In the genomic region with DNA sequence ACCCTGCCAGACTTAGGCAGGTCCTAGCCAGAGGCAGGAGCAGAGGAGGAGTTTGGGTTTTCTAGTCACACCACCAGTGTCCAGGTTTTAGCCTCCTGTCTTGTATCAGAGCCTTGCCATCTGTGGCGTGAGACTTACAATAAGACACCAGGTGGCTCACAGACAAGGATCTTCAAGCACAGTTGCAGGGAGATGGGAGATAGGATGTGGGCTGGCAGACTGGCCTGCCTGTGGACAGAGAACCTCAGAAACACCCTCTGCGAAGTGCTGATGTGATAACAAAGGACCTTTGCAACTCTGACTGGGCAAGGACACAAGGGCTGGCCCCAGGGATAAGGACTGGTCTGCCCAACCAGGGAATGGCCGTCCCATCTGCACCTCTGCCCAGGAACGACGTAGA, we compare ENCODE assay signal across 19 mouse cellular contexts. TPM values are rescaled to one million over a fixed set of nuclear protein-coding genes. Genes with fewer than 3 reads are reported as not detected.
DNase-seq lines count a peak whose midpoint lies in the region; ATAC-seq and TF ChIP-seq lines count a peak whose summit lies in the region.
"Had no signal": no experiment of that assay in that cellular context is flagged by ENCODE, and none has a peak within 500 bp of the region (broad histone marks: within the 10 kb centered on the region; RNA-seq: fewer than 3 reads in every experiment).

No protein-coding gene starts in this region.

- no peak overlapping the region for H3K4me2 ChIP-seq in forebrain, postnatal 0 days (ENCODE audit: low read depth)
- H3K4me2 ChIP-seq in hindbrain, embryonic 14.5 days (replicated peaks): no peak overlapping the region
- H3K4me2 ChIP-seq in liver, embryonic 15.5 days: peak overlapping the region; percentile 17; the same call in 1 of the 2 replicates
- H3K4me2 ChIP-seq: hindbrain, embryonic 13.5 days; lung, embryonic 15.5 days had no signal

- peak overlapping the region; percentile 3; the same call in 1 of the 2 replicates for H3K27ac ChIP-seq in forebrain, embryonic 10.5 days
- no peak overlapping the region for H3K27ac ChIP-seq in forebrain, postnatal 0 days (ENCODE audit: low read depth, low read length)
- peak overlapping the region; percentile 68 for H3K27ac ChIP-seq in hindbrain, embryonic 10.5 days
- no peak overlapping the region for H3K27ac ChIP-seq in hindbrain, embryonic 14.5 days
- H3K27ac ChIP-seq in liver, embryonic 15.5 days (replicated peaks): peak overlapping the region; percentile 29
- H3K27ac ChIP-seq: gastrocnemius, adult 2 months; heart, adult 2 months; hindbrain, embryonic 13.5 days; lung, embryonic 15.5 days had no signal

- no peak for ATAC-seq in forebrain, postnatal 0 days
- ATAC-seq in hindbrain, embryonic 14.5 days (ENCODE audit: low FRiP score): no peak
- peak; percentile 27; the same call in 1 of the 2 replicates for ATAC-seq in erythroid progenitor cell, adult 5-6 weeks (replicated peaks; ENCODE audit: low FRiP score, poor library complexity, severe bottlenecking)
- ATAC-seq in liver, embryonic 15.5 days (ENCODE audit: insufficient read depth): no peak

- no peaks in the 10 kb centered on the region for H3K9me3 ChIP-seq in forebrain, embryonic 10.5 days
- H3K9me3 ChIP-seq in forebrain, postnatal 0 days (ENCODE audit: low read length): no peaks in the 10 kb centered on the region
- H3K9me3 ChIP-seq in hindbrain, embryonic 10.5 days: no peaks in the 10 kb centered on the region
- H3K9me3 ChIP-seq in hindbrain, embryonic 14.5 days (ENCODE audit: control insufficient read depth, low read length): no peaks in the 10 kb centered on the region
- H3K9me3 ChIP-seq in liver, embryonic 15.5 days (replicated peaks): no peaks in the 10 kb centered on the region
- H3K9me3 ChIP-seq: hindbrain, embryonic 13.5 days; lung, embryonic 15.5 days; megakaryocyte, embryonic 14.5 days had no signal

- no peak for DNase-seq in forebrain, embryonic 10.5 days (ENCODE audit: extremely low spot score, low spot score)
- DNase-seq in forebrain, postnatal 0 days: no peak
- no peak for DNase-seq in hindbrain, embryonic 10.5 days (ENCODE audit: low spot score)
- DNase-seq in hindbrain, embryonic 14.5 days (ENCODE audit: low spot score): no peak
- no peak for DNase-seq in left cerebral cortex, adult 18-20 months (ENCODE audit: low spot score in 2 of 2)
- no peak for DNase-seq in right cerebral cortex, postnatal 4 days
- DNase-seq: adrenal gland, postnatal 36 days; cerebellum, postnatal 14 days; gastrocnemius, adult 2 months; heart, adult 2 months; kidney, adult 18-20 months; kidney, postnatal 36 days; thymus, postnatal 4 days had no signal

- 66% methylated on average over 5 of the region's 5 CpGs for whole genome bisulfite sequencing in forebrain, embryonic 10.5 days
- WGBS in forebrain, postnatal 0 days: 51% methylated on average over 5 of the region's 5 CpGs
- WGBS in hindbrain, embryonic 10.5 days: 55% methylated on average over 5 of the region's 5 CpGs
- 50% methylated on average over 5 of the region's 5 CpGs for WGBS in hindbrain, embryonic 14.5 days
- WGBS in liver, embryonic 15.5 days (ENCODE audit: insufficient replicate concordance): 11% methylated on average over 5 of the region's 5 CpGs

- no peak for TF ChIP-seq CTCF in forebrain, postnatal 0 days (IDR thresholded peaks at IDR 0.05; ENCODE audit: low read depth)

- peaks cover 12% of the 10 kb centered on the region; the same call in 1 of the 2 replicates for H3K27me3 ChIP-seq in forebrain, embryonic 10.5 days (ENCODE audit: poor library complexity, severe bottlenecking)
- H3K27me3 ChIP-seq in forebrain, postnatal 0 days (ENCODE audit: insufficient read depth, low read length): no peaks in the 10 kb centered on the region
- peaks cover 9% of the 10 kb centered on the region for H3K27me3 ChIP-seq in hindbrain, embryonic 10.5 days (ENCODE audit: insufficient read depth, poor library complexity, severe bottlenecking)
- no peaks in the 10 kb centered on the region for H3K27me3 ChIP-seq in hindbrain, embryonic 14.5 days (ENCODE audit: control insufficient read depth, insufficient read depth, low read length)
- H3K27me3 ChIP-seq in liver, embryonic 15.5 days: peaks cover 17% of the 10 kb centered on the region

- H3K36me3 ChIP-seq in forebrain, embryonic 10.5 days (replicated peaks): no peaks in the 10 kb centered on the region
- H3K36me3 ChIP-seq in forebrain, postnatal 0 days (ENCODE audit: insufficient read depth): no peaks in the 10 kb centered on the region
- H3K36me3 ChIP-seq in hindbrain, embryonic 10.5 days: no peaks in the 10 kb centered on the region
- H3K36me3 ChIP-seq in hindbrain, embryonic 14.5 days (replicated peaks; ENCODE audit: control insufficient read depth, insufficient read depth): no peaks in the 10 kb centered on the region
- H3K36me3 ChIP-seq in liver, embryonic 15.5 days (replicated peaks): no peaks in the 10 kb centered on the region
- H3K36me3 ChIP-seq: hindbrain, embryonic 13.5 days; lung, embryonic 15.5 days had no signal

- no peak overlapping the region for H3K9ac ChIP-seq in forebrain, postnatal 0 days
- H3K9ac ChIP-seq in hindbrain, embryonic 14.5 days: no peak overlapping the region
- 0 out of 2 replicates have a peak overlapping the region, but pooled peaks have one; percentile 0 for H3K9ac ChIP-seq in liver, embryonic 15.5 days
- H3K9ac ChIP-seq: hindbrain, embryonic 13.5 days; lung, embryonic 15.5 days had no signal

- no peak overlapping the region for H3K4me3 ChIP-seq in forebrain, embryonic 10.5 days
- H3K4me3 ChIP-seq in forebrain, postnatal 0 days (ENCODE audit: low read depth, low read length): no peak overlapping the region
- H3K4me3 ChIP-seq in hindbrain, embryonic 10.5 days: no peak overlapping the region
- no peak overlapping the region for H3K4me3 ChIP-seq in hindbrain, embryonic 14.5 days (replicated peaks; ENCODE audit: low read length)
- no peak overlapping the region for H3K4me3 ChIP-seq in liver, embryonic 15.5 days (replicated peaks)
- H3K4me3 ChIP-seq: erythroblast, embryonic 14.5 days; gastrocnemius, adult 2 months; heart, adult 2 months; hindbrain, embryonic 13.5 days; lung, embryonic 15.5 days; megakaryocyte, embryonic 14.5 days had no signal

- H3K4me1 ChIP-seq in forebrain, embryonic 10.5 days: peaks cover 63% of the 10 kb centered on the region
- peaks cover 3% of the 10 kb centered on the region for H3K4me1 ChIP-seq in forebrain, postnatal 0 days (ENCODE audit: insufficient read depth)
- peaks cover 68% of the 10 kb centered on the region for H3K4me1 ChIP-seq in hindbrain, embryonic 10.5 days (replicated peaks)
- H3K4me1 ChIP-seq in hindbrain, embryonic 14.5 days (replicated peaks; ENCODE audit: control insufficient read depth, insufficient read depth, low read length): peaks cover 15% of the 10 kb centered on the region
- H3K4me1 ChIP-seq in liver, embryonic 15.5 days (replicated peaks): peaks cover 69% of the 10 kb centered on the region

RNA-seq across cellular contexts. Expression of a gene that starts 48.9 kb away (rescaled TPM):
- 2,559 and 2,733 TPM in 2 replicates for polyA plus RNA-seq in forebrain, embryonic 10.5 days (2016; fragmentation: Nextera tagmentation; extraction: Ambion mirVana)
- total RNA-seq in forebrain, postnatal 0 days (2014; rRNA removed): 2,455 and 2,516 TPM in 2 replicates
- 4,096 and 4,381 TPM in 2 replicates for polyA plus RNA-seq in forebrain, postnatal 0 days (2015; fragmentation: Nextera tagmentation; extraction: Ambion mirVana)
- 3,119 and 3,536 TPM in 2 replicates for polyA plus RNA-seq in hindbrain, embryonic 10.5 days (2016; fragmentation: Nextera tagmentation; extraction: Ambion mirVana)
- 4,053 and 4,080 TPM in 2 replicates for polyA plus RNA-seq in hindbrain, embryonic 14.5 days (2014; fragmentation: Nextera tagmentation; extraction: Ambion mirVana)
- 531 and 597 TPM in 2 replicates for total RNA-seq in erythroid progenitor cell, adult 5-6 weeks (2015; ENCODE audit: low replicate concordance)
- total RNA-seq in erythroid progenitor cell, adult 5-6 weeks (2017; ENCODE audit: low replicate concordance): 282 and 330 TPM in 2 replicates
- polyA plus RNA-seq in liver, embryonic 15.5 days (2015; fragmentation: Nextera tagmentation; extraction: Ambion mirVana): 559 and 587 TPM in 2 replicates
- 1,000 to 10,000 TPM; 1,195 to 1,258 TPM for total RNA-seq in left cerebral cortex, adult 18-20 months (2021)

Comparison
In these comparisons a context has a peak if more than half of its experiments do, and no peak if none do; other contexts are left out.
1. H3K27ac ChIP-seq: peak in forebrain, embryonic 10.5 days (single experiment), hindbrain, embryonic 10.5 days (single experiment) and liver, embryonic 15.5 days (single experiment); none in forebrain, postnatal 0 days (single experiment) and hindbrain, embryonic 14.5 days (single experiment).